Mouse (Mus musculus): ENCODE results near the gene Arid5b.

GRCm38 (mm10) chr10:68121960-68122359 is 156.6 kb downstream of the Arid5b start:
- no peak for TF ChIP-seq CTCF (IDR thresholded peaks at IDR 0.05; ENCODE audit: borderline replicate concordance, control insufficient read depth, extremely low read depth, insufficient read depth, low read length, poor library complexity)
- TF ChIP-seq POLR2A (IDR thresholded peaks at IDR 0.05; ENCODE audit: control insufficient read depth, extremely low read depth, insufficient read depth, low read length, poor library complexity) = no peak
